Mouse (Mus musculus) cerebellum, adult 2 months (tissue): ENCODE measurements at regions not wholly inside any gene's neighbourhood (a gene's known extent, or its start where the extent isn't known, plus 50 kb on each side); places are given as distances from the start of the nearest gene placed in this dataset.

ENCODE experiments used
- CTCF ChIP-seq: fragments of 200-500 bp; IDR thresholded peaks from 2 replicates; pipeline ENCODE4 v1.5.1; 2011; ENCODE audit warnings: low read depth, mild to moderate bottlenecking, control low read depth, low read length, moderate library complexity, borderline replicate concordance; ENCODE audit not compliant: insufficient read depth
- POLR2A ChIP-seq: fragments of 200-500 bp; IDR thresholded peaks from 2 replicates; pipeline ENCODE4 v1.6.1; 2011; ENCODE audit warnings: low read length, control low read depth, borderline replicate concordance; ENCODE audit not compliant: insufficient read depth

- no peak for TF ChIP-seq CTCF
- no peak for TF ChIP-seq POLR2A
Observed at GRCm38 (mm10) chr1:119330751-119331326, 91.2 kb downstream of the Inhbb start.
